Mouse (Mus musculus): ENCODE data around the gene Arhgap15. TPM values are rescaled to one million over a fixed set of nuclear protein-coding genes. Genes with fewer than 3 reads are reported as not detected.

Arhgap15 gene
- polyA plus RNA-seq, 1 experiment from 2014 or later: 0.35 TPM

DNA sequence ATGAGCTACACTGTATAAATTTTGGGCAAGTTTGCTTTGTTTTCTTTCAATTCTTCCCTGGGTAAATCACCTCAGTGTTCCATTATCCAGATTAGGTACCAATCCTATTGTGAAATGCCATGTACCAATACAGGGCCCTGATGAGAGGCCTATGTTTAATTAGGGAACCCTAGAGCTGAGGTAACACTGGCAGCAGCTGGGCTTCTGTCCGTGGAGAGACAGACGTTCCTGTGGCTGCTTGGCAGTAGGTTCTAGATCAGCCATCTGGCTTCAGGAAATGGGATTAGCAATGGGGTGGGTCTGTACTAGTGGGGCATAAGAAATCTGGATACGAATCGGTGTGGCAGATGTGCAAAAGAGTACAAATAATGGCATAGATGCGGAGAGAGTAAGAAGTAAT, 14.7 kb downstream of the Arhgap15 start:
- DNase-seq (ENCODE audit: low spot score) (no peak), ATAC-seq (replicated peaks; ENCODE audit: insufficient number of reproducible peaks, low FRiP score, low TSS enrichment, low read depth) (no peak)
- Histone ChIP-seq H3K4me1 (ENCODE audit: control insufficient read depth, insufficient read depth, low read length) (no peaks in the 10 kb centered on the region), H3K9me3 (replicated peaks; ENCODE audit: control insufficient read depth, low read length) (no peaks in the 10 kb centered on the region), H3K27me3 (ENCODE audit: control insufficient read depth, insufficient read depth, low read length) (no peaks in the 10 kb centered on the region), H3K36me3 (replicated peaks; ENCODE audit: control insufficient read depth, insufficient read depth, low read depth, low read length) (no peaks in the 10 kb centered on the region), H3K4me2 (ENCODE audit: low read depth, low read length) (no peak overlapping the region), H3K4me3 (ENCODE audit: low read depth, low read length) (no peak overlapping the region), H3K9ac (replicated peaks; ENCODE audit: low read length) (no peak overlapping the region), H3K27ac (replicated peaks; ENCODE audit: low read depth, low read length) (no peak overlapping the region)
- 72% methylated on average over 5 of the region's 5 CpGs for WGBS

DNA sequence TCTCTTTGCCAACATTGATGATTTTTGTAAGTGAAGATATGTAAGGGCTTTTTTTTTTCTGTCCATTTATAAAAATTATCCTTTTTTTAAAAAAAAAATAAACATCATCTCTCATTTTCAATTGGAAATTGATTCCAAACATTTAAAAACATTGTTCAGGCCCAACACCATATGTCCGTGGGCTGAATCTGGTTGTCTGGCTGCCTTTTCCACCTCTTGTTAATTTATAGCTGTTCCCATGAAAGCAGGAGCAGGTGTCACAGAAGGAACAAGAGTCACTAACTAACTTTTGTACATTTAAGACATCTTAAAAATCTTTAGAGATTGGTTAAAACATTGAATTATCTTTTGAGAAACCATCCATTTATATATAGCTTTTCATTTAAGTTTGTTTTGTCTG, 15.8 kb downstream of the Arhgap15 start:
- WGBS: 76% methylated on average over 1 of the region's 1 CpGs
- no peaks in the 10 kb centered on the region for H3K4me1 ChIP-seq (ENCODE audit: control insufficient read depth, insufficient read depth, low read length)
- DNase-seq (ENCODE audit: low spot score): no peak
- no peak overlapping the region for H3K27ac ChIP-seq (replicated peaks; ENCODE audit: low read depth, low read length)
- ATAC-seq (replicated peaks; ENCODE audit: insufficient number of reproducible peaks, low FRiP score, low TSS enrichment, low read depth): no peak
- H3K9me3 ChIP-seq (replicated peaks; ENCODE audit: control insufficient read depth, low read length): no peaks in the 10 kb centered on the region
- no peaks in the 10 kb centered on the region for H3K27me3 ChIP-seq (ENCODE audit: control insufficient read depth, insufficient read depth, low read length)
- no peak overlapping the region for H3K4me2 ChIP-seq (ENCODE audit: low read depth, low read length)
- no peak overlapping the region for H3K4me3 ChIP-seq (ENCODE audit: low read depth, low read length)
- H3K36me3 ChIP-seq (replicated peaks; ENCODE audit: control insufficient read depth, insufficient read depth, low read depth, low read length): no peaks in the 10 kb centered on the region
- no peak overlapping the region for H3K9ac ChIP-seq (replicated peaks; ENCODE audit: low read length)

DNA sequence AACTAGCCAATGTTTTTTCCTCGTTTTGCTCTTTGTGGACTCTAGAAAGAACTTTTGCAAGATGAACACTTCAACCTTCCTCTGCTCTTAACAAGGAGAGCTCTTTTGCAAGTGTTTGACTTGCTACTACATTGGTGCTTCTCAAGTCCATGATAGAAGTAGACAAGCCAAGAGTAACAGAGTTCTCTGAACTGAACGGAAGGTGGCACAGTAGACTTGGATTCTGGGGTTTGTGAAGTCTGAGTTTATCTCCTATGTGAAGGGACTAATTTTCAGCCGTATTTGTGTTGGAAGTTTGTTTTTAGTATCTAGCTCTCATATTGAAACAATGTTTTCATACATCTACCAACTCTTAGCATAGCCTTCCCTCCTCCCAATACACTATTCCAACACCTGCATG, 17.6 kb downstream of the Arhgap15 start:
- Histone ChIP-seq H3K9ac (replicated peaks; ENCODE audit: low read length) (no peak overlapping the region), H3K27me3 (ENCODE audit: control insufficient read depth, insufficient read depth, low read length) (no peaks in the 10 kb centered on the region), H3K4me1 (ENCODE audit: control insufficient read depth, insufficient read depth, low read length) (no peaks in the 10 kb centered on the region), H3K27ac (replicated peaks; ENCODE audit: low read depth, low read length) (no peak overlapping the region), H3K4me3 (ENCODE audit: low read depth, low read length) (no peak overlapping the region), H3K9me3 (replicated peaks; ENCODE audit: control insufficient read depth, low read length) (no peaks in the 10 kb centered on the region), H3K4me2 (ENCODE audit: low read depth, low read length) (no peak overlapping the region), H3K36me3 (replicated peaks; ENCODE audit: control insufficient read depth, insufficient read depth, low read depth, low read length) (no peaks in the 10 kb centered on the region)
- ATAC-seq (replicated peaks; ENCODE audit: insufficient number of reproducible peaks, low FRiP score, low TSS enrichment, low read depth) (no peak), DNase-seq (ENCODE audit: low spot score) (no peak)
- WGBS: 88% methylated on average over 3 of the region's 3 CpGs

DNA sequence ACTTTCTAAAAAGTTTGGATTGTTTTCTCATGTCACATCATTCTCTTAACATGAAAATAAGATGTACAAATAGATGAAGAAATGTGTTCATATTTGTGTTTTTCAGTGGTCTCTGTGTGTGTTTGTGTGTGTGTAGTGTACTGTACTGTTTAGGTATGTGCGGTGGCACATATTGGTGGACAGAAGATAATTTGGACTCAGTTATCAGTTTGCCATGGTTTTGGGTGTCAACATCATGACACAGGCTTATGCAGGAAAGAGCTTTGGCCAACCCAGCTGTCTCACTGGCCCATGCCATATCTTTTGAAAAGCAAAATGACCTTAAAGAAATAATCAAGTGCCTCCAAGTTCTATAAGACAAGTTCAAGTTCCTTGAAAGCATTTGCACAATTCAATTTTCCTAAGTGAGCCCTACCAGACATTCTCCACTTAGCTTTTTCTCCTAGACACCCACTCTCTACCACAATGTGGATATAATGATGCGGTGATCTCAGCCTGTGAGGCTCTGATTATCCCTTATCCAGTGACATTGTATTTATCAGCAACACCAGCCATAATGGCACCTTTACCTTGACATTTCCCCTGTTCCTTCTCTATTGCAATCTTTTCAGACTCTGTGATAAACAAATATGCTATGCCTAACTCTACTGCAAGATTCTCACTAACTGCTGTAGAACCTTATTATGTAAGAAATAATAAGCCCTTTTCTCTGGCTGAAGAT, 21.4 kb downstream of the Arhgap15 start:
- DNase-seq (ENCODE audit: low spot score) (no peak), ATAC-seq (replicated peaks; ENCODE audit: insufficient number of reproducible peaks, low FRiP score, low TSS enrichment, low read depth) (no peak)
- H3K4me3 ChIP-seq (ENCODE audit: low read depth, low read length): no peak overlapping the region
- no peak overlapping the region for H3K9ac ChIP-seq (replicated peaks; ENCODE audit: low read length)
- H3K27ac ChIP-seq (replicated peaks; ENCODE audit: low read depth, low read length): no peak overlapping the region
- H3K36me3 ChIP-seq (replicated peaks; ENCODE audit: control insufficient read depth, insufficient read depth, low read depth, low read length): no peaks in the 10 kb centered on the region
- no peak overlapping the region for H3K4me2 ChIP-seq (ENCODE audit: low read depth, low read length)
- WGBS: 95% methylated on average over 2 of the region's 2 CpGs
- H3K27me3 ChIP-seq (ENCODE audit: control insufficient read depth, insufficient read depth, low read length): no peaks in the 10 kb centered on the region
- H3K4me1 ChIP-seq (ENCODE audit: control insufficient read depth, insufficient read depth, low read length): no peaks in the 10 kb centered on the region
- no peaks in the 10 kb centered on the region for H3K9me3 ChIP-seq (replicated peaks; ENCODE audit: control insufficient read depth, low read length)

DNA sequence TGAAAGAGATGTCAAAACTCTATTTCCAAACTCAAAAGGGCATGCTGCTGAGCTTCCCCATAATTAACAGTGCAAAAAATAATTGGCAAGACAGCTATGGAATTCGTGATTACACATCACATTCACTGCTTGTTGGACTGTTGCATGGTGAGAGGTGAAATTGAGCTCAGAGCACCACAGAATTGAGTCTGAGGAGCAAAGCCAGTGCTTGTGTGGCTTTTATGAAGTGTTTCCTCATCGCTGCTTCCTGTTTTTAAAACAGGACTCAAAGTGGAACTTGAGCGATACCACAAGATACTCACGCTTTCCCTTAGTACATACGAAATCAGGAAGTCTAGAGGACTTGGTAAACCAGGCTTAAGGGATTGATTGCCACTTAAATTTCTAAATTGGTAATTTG, 24.0 kb downstream of the Arhgap15 start:
- Histone ChIP-seq H3K4me3 (ENCODE audit: low read depth, low read length) (no peak overlapping the region), H3K4me1 (ENCODE audit: control insufficient read depth, insufficient read depth, low read length) (no peaks in the 10 kb centered on the region), H3K4me2 (ENCODE audit: low read depth, low read length) (no peak overlapping the region), H3K9me3 (replicated peaks; ENCODE audit: control insufficient read depth, low read length) (no peaks in the 10 kb centered on the region), H3K27me3 (ENCODE audit: control insufficient read depth, insufficient read depth, low read length) (no peaks in the 10 kb centered on the region), H3K9ac (replicated peaks; ENCODE audit: low read length) (no peak overlapping the region), H3K36me3 (replicated peaks; ENCODE audit: control insufficient read depth, insufficient read depth, low read depth, low read length) (no peaks in the 10 kb centered on the region), H3K27ac (replicated peaks; ENCODE audit: low read depth, low read length) (no peak overlapping the region)
- no peak for ATAC-seq (replicated peaks; ENCODE audit: insufficient number of reproducible peaks, low FRiP score, low TSS enrichment, low read depth)
- 83% methylated on average over 5 of the region's 5 CpGs for WGBS
- DNase-seq (ENCODE audit: low spot score): no peak

DNA sequence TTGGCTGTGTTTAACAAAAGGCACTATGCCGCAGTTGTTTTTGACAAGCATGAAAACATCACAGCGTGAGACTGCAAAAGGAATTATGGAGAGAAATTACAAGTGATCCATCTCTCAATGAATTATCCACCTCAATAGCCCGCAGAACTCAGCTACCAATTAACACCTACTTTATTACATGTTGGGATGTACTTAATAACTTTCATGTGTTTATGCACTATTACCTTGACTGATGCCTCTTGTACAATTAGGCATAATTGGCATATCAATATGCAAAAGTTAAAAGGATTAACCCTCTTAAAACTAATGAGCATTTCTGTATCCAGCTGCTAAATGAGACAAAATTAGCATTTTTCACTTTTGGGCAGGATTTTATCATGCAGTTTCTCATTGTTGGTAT, 33.5 kb downstream of the Arhgap15 start:
- H3K9ac ChIP-seq (replicated peaks; ENCODE audit: low read length): no peak overlapping the region

DNA sequence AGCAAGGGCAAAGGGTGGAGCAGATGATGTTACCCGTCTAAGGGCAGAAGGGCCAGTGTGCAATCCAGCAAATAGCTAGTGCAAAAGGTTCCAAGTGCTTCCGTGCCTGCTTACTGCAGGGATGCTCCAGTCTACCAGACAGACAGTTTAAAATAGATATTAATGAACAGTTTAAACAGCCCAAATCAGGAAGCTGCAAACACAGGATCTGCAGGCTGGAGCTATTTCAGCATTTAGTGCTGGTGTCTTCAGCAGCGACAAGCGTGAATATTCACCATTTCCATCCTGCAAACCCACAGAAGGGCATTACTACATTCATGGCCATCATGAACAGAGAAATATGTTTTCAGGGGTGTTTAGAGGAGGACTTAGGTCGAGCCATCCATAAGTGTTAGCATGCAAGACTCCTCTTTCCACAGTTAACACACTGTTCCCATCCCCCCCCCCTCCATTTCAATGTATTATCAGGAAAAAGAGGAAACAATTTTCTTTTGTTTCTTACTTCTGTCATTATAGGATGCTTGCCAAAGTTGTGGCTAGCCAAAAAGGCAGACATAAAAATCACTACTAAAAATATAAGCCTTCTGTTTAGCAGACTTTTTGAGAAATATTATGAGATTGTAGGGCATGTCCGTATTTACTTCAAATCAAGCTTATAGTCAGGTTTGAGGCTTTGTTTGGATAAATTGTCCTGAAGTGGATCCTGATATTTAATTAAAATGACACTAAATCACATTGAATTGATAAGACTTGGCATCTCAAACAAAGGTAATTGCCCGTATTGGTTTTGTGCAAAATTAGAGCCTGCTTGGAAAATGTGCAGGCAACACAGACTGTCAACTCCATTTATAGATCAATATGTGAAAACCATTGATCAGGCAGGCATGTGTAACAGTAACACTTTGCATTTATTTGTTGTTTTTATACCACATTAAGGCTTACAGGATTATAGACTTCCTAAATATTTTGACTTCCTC, 35.4 kb downstream of the Arhgap15 start:
- no peaks in the 10 kb centered on the region for H3K27me3 ChIP-seq (ENCODE audit: control insufficient read depth, insufficient read depth, low read length)
- ATAC-seq (replicated peaks; ENCODE audit: insufficient number of reproducible peaks, low FRiP score, low TSS enrichment, low read depth) (no peak), DNase-seq (ENCODE audit: low spot score) (no peak)
- no peaks in the 10 kb centered on the region for H3K4me1 ChIP-seq (ENCODE audit: control insufficient read depth, insufficient read depth, low read length)
- no peaks in the 10 kb centered on the region for H3K9me3 ChIP-seq (replicated peaks; ENCODE audit: control insufficient read depth, low read length)
- no peak overlapping the region for H3K4me2 ChIP-seq (ENCODE audit: low read depth, low read length)
- no peak overlapping the region for H3K4me3 ChIP-seq (ENCODE audit: low read depth, low read length)
- H3K9ac ChIP-seq (replicated peaks; ENCODE audit: low read length): no peak overlapping the region
- no peak overlapping the region for H3K27ac ChIP-seq (replicated peaks; ENCODE audit: low read depth, low read length)
- 67% methylated on average over 7 of the region's 7 CpGs for WGBS
- no peaks in the 10 kb centered on the region for H3K36me3 ChIP-seq (replicated peaks; ENCODE audit: control insufficient read depth, insufficient read depth, low read depth, low read length)

More for the DNA sequence above, 33.5 kb downstream of the Arhgap15 start:
- Histone ChIP-seq H3K9me3 (replicated peaks; ENCODE audit: control insufficient read depth, low read length) (no peaks in the 10 kb centered on the region), H3K4me1 (ENCODE audit: control insufficient read depth, insufficient read depth, low read length) (no peaks in the 10 kb centered on the region), H3K36me3 (replicated peaks; ENCODE audit: control insufficient read depth, insufficient read depth, low read depth, low read length) (no peaks in the 10 kb centered on the region), H3K4me2 (ENCODE audit: low read depth, low read length) (no peak overlapping the region), H3K4me3 (ENCODE audit: low read depth, low read length) (no peak overlapping the region), H3K27ac (replicated peaks; ENCODE audit: low read depth, low read length) (no peak overlapping the region), H3K27me3 (ENCODE audit: control insufficient read depth, insufficient read depth, low read length) (no peaks in the 10 kb centered on the region)
- DNase-seq (ENCODE audit: low spot score) (no peak), ATAC-seq (replicated peaks; ENCODE audit: insufficient number of reproducible peaks, low FRiP score, low TSS enrichment, low read depth) (no peak)
- 82% methylated on average over 3 of the region's 3 CpGs for WGBS

DNA sequence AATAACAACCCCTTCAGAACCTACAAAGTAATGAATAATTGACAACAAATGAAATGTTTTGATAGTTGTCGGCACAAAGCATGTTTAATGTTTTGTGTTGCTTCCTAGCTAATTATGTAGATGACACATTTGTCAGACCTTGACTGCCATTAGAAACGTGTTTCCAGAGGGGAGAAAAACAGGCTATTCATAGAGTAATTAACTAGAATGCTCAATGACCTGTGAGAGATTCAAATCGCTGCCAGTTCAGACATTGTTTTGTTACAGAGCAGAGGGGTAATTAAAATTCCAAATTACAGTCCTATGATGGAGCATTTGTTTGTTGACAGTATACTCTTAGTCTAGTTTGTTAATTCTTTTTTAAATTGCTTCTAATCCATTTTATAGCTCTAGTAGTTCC, 37.5 kb downstream of the Arhgap15 start:
- DNase-seq (ENCODE audit: low spot score) (no peak), ATAC-seq (replicated peaks; ENCODE audit: insufficient number of reproducible peaks, low FRiP score, low TSS enrichment, low read depth) (no peak)
- H3K9me3 ChIP-seq (replicated peaks; ENCODE audit: control insufficient read depth, low read length): no peaks in the 10 kb centered on the region
- H3K9ac ChIP-seq (replicated peaks; ENCODE audit: low read length): no peak overlapping the region
- H3K27ac ChIP-seq (replicated peaks; ENCODE audit: low read depth, low read length): no peak overlapping the region
- no peaks in the 10 kb centered on the region for H3K27me3 ChIP-seq (ENCODE audit: control insufficient read depth, insufficient read depth, low read length)
- H3K4me3 ChIP-seq (ENCODE audit: low read depth, low read length): no peak overlapping the region
- H3K4me1 ChIP-seq (ENCODE audit: control insufficient read depth, insufficient read depth, low read length): no peaks in the 10 kb centered on the region
- 23% methylated on average over 3 of the region's 3 CpGs for WGBS
- H3K4me2 ChIP-seq (ENCODE audit: low read depth, low read length): no peak overlapping the region
- H3K36me3 ChIP-seq (replicated peaks; ENCODE audit: control insufficient read depth, insufficient read depth, low read depth, low read length): no peaks in the 10 kb centered on the region
